Mouse (Mus musculus): ENCODE data around the gene Magi3.

- no peak for TF ChIP-seq CTCF (IDR thresholded peaks at IDR 0.05; ENCODE audit: control insufficient read depth, insufficient read depth, insufficient replicate concordance, low read depth, low read length)
- no peak for TF ChIP-seq POLR2A (IDR thresholded peaks at IDR 0.05; ENCODE audit: control insufficient read depth, low read depth, low read length)
Observed at GRCm38 (mm10) chr3:104233366-104234312, 13.5 kb upstream of the Magi3 start.
